Mouse (Mus musculus): Measurements from ENCODE around the gene Fzd1. TPM values are rescaled to one million over a fixed set of nuclear protein-coding genes. Genes with fewer than 3 reads are reported as not detected.

The Fzd1 gene
- 1.8 and 3.1 TPM in 2 replicates for polyA plus RNA-seq (2021; fragmentation: Nextera tagmentation)
- long read RNA-seq, experiment 1, full-length matches to known transcripts = 11 of 11 reads
- long read RNA-seq, experiment 1, partial matches to known transcripts = 0 of 11 reads
- long read RNA-seq, experiment 1, other reads (novel, unspliced or antisense) = 0 of 11 reads
- long read RNA-seq, experiment 2, full-length matches to known transcripts = 5 of 5 reads
- long read RNA-seq, experiment 2, partial matches to known transcripts = 0 of 5 reads
- long read RNA-seq, experiment 2, other reads (novel, unspliced or antisense) = 0 of 5 reads

DNA sequence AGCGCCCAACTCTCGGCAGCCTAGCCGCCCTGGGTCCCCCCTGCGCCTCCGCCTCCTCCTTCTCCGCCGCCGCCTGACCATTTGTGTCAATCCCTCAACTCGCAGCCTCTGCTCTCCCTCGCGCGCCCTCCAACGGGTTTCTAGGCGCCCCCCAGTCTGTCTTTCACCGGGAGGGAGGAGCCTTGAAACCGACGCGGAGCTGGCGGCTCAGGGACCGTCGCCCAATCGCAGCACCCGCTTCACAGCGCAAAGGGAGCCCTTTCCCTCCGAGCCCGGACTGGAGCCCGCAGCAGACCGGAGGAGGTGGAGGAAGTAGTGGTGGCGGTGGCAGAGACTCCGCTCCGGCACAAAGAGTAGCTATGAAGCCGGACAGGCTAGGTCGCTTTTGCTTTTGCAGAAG, at the start of gene Fzd1:
TSS of gene Fzd1 (minus strand) at position 134 of the 400 bp plus-strand sequence.

Data from left cerebral cortex, adult 6 months (tissue).